Mouse (Mus musculus): ENCODE measurements around the gene Disp2.

GRCm38 (mm10) chr2:118775396-118775795 lies 4.1 kb upstream of the Disp2 start:
- no peak for TF ChIP-seq CTCF (conservative IDR thresholded peaks at IDR 0.05; ENCODE audit: low read length)
- no peak for TF ChIP-seq POU5F1 (IDR thresholded peaks at IDR 0.05; ENCODE audit: borderline replicate concordance, low read length)
